Mouse (Mus musculus) erythroid progenitor cell, adult 5-6 weeks (primary cell): ENCODE data around the gene Bhlhe40. TPM values are rescaled to one million over a fixed set of nuclear protein-coding genes. Genes with fewer than 3 reads are reported as not detected.

Experiments used
- ATAC-seq: replicated peaks from 2 replicates; pipeline ENCODE4 v1.8.0; 2016; ENCODE audit warnings: moderate number of reproducible peaks, mild to moderate bottlenecking, moderate TSS enrichment, inconsistent platforms; ENCODE audit not compliant: poor library complexity, low FRiP score, severe bottlenecking
- total RNA-seq, 2 experiments: library from RNA; stranded (forward) in 1 of 2; stranded (reverse) in 1 of 2; fragments of 150-400 nt in 1 of 2; fragments of 186-747, 209-891 nt in 1 of 2; gene quantifications; 2 replicates each; pipeline versions ENCODE4 v1.2.3 to v1.2.4; 2015 to 2017; ENCODE audit warnings: low replicate concordance in 2 of 2

Bhlhe40 gene
- 1.3 and 2.5 TPM in 2 replicates for total RNA-seq (2015; ENCODE audit: low replicate concordance)
- 2.6 and 5.6 TPM in 2 replicates for total RNA-seq (2017; ENCODE audit: low replicate concordance)

DNA sequence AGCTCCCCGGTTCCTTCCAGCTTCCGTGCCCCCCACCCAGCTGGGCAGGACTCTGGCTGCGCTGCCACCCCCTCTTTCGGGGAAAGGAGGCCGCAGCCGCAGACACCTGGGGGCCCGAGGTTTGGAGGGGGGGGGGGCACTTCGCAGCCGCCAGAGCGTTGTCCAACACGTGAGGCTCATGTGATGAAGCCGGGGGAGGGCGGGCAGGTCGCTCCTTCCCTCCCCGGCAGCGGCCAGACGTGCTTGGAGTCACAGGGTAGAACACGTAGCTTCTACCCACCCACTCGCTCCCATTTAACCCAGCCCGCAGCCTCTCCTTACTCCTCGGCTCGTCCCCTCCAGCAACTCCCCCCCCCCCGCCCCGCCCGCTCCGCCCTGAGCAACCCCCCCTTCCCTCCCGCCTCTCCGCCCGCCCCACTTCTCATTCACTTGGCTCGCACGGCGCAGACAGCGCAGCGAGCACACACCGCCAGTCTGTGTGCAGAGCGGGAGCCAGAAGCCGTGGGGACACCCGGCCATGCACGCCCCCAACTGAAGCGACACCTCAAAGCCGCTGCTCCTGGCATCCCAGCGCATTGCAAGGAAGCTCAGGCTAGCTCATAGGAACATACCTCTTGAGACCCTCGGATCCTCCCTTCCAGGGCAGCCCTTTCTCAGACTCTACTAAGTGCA is at the start of gene Bhlhe40:
Gene Bhlhe40 (plus strand): TSS at position 424 of the 672 bp plus-strand sequence.
- ATAC-seq = no peak

DNA sequence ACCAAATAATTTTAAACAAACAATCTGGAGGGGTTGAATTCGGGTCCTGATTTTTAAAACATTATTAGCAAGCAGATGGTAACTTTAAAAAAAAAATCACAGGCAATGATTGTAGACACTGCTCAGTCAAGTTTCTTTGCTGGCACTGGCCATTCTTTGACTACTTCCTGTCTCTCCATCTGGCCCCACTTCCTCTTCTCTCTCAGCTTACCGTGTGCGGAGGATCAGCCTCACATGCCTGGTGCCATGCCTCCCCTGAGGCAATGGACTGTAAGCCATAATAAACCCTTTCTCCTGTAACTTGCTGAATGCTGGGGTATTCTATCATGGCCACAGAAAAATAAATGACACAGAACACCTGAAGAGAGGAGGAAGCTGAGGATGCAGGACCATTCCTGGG is 48.8 kb upstream of the Bhlhe40 start:
- ATAC-seq = no peak

DNA sequence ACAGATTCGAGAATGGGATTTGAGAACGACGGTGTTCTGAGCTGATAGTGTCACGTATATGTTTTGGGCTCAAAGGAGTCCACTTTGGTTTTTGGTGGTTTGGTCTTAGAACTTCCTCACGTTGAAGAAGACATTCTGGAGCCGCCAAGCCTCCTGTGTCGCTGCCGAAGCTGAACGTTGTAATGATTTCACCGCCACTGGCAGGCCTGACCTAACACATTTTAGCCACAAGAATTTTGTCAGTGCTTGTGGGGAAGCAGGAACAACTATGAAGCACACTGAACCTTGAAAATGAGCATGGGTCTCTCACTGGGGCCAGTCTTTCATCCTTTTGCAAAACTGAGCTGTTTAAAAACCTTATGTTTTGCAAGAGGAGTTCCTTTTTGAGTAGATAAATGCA is 42.4 kb upstream of the Bhlhe40 start:
- no peak for ATAC-seq

DNA sequence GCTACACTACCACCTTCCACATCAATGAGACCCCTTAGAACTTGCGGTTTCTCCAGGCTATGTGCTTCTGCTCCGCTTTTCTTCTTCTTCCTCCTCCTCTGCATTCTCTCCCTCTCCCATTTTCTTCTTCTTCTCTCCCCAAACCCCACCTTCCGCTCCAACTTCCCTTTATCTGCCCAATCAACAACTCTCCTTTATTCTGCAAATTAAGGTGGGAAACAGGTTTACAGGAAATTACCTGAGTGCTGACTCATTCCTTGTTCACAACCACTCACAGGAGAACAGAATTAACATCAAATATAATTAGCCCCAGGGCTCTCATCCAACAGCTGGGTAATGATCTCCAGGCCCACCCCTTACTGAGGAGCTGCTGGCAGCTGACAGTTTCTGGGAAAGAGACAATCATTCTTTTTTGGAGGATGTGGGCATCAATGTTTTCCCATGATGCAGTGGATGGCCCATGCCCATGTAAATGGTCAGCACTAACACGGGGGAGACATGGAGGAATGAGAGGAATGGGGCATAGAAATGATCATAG is 37.3 kb upstream of the Bhlhe40 start:
- no peak for ATAC-seq

DNA sequence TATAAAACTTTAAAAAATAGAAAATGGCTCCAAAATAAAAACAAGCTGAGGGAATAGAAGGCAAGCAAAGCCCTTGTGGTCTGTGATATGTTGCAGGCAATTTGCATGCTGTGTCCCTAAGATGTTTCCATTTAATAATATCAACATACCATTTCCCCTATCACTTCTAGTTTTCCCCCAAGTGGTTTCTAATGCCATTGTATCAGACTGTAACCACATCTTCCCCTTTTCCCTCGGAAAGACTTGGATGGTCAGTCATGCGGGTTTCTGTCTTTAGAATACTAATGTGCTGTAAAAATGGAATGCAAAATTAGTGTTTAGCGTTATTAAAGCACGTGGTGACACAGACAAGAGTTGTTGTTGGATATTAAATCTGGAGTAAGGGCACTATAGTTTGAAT is 35.5 kb upstream of the Bhlhe40 start:
- ATAC-seq = no peak

DNA sequence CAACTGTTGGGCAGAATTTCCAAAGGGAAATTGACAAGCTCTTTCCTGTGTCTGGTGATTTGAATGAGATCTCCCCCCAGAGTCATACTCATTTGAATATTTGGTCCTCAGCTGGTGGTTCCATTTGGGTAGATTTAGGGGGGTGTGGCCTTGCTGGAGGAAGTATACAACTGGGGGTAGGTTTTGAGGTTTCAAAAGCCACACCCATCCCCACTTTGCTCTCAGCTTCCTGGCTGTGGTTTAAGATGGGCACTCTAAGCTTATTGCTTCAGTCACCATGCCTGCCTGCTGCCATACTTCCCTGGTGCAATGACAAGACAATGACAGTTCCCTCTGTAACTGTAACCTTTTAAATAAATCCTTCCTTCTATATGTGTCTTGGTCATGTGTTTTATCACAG is 29.7 kb upstream of the Bhlhe40 start:
- ATAC-seq = no peak

DNA sequence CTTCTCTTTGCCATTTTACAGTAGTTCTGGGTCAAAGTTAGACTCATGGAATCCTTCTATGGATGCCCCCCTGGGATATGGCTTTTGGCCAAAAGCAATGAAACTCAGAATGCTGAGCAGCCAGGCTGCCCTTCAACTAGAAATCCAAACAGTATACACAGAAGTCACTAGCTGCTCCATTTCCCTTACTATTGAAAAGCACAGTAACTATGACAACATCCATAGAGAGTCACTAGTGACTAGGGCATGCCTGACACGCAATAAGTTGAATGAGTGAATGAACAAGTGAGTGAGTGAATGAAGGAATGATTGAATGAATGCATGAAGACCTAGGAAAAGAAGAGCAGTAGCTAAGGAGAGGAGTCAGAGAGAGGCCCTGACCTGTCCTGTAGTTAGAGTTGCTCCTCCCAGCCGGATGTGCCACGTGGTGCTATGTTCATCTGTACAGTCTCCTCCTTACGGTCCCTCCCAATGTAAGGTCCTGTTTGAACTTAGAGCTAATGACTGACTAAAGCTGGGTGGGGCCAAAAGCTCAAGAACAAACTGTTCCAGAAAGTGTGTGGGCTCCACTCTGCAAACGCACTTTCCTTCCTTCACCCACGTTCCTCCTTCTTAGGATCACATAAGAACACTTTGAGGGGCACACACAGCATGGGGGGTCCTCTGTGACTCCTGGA is 22.1 kb upstream of the Bhlhe40 start:
- no peak for ATAC-seq

DNA sequence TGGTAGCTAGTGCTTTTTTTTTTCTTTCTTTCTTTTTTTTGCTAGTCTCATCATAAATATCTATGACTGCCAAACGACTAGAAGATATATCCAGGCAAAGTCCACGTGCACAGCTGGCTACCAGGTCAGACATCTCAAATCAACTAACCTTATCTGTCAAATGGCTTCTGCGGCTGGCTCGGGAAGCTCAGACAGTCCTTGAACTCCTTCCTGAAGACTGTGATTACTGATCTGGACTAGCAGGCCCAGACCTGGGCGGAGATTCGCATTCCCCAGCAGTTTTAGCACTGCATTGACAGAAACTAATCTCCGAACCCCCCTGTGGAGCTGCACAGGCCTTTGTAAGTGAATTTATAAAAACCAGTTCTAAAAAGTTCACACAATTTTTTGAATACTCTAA is 18.4 kb upstream of the Bhlhe40 start:
- ATAC-seq = no peak

DNA sequence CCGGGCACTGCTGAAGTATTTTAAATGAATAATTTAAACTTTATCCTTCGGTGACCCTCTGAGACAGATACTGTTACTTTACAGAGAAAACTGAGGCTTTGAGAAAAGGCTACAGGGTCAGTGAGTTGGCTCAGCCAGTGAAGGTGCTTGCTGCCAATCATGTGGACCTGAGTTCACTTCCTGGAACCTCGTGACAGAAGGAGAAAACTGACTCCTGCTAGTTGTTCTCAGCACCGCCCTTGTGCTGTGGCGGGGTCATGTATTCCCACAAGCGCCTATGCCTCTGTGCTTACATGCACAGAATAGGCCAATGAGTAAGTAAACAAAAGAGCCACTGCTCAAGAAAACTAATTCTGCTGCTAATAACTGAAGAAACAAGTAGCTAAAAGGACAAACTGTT is 17.4 kb upstream of the Bhlhe40 start:
- no peak for ATAC-seq

DNA sequence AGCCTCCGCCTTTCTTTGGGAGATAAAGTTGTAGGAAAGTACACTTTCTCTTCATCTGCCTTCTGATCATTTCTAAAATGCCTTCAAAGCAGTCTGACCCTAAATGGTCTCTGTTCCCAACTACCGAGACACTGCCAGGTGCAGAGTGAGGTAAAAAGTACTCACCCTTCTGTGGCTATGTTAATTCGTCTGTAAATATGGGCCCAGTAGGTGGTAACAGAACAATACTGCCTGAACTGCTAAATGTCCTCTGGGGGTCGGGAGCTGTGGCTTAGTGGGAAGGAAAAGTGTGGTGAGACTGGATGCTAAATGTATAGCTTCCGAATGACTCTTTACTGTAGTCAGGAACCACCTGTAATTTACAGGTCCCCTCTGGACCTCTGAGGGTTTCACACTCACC is 16.1 kb upstream of the Bhlhe40 start:
- no peak for ATAC-seq

DNA sequence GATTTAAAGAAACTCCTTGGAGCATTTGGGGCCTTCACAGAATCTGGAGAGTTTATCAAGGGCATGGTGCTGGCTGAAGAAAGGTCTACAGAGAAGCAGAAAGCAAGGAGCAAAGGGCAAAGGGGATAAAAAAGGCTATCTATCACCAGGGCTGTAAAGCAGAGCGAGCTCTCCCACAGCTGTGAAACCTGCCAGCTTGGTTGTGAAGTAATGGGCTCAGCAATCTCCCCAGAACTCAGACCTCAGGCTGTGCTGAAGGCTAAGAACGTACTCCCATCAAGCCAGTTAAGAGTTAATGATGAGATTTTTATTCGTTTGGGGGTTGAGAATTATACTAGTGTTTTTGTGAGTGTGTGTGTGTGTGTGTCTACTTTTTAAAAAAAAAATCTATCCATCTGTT is 13.3 kb upstream of the Bhlhe40 start:
- no peak for ATAC-seq

DNA sequence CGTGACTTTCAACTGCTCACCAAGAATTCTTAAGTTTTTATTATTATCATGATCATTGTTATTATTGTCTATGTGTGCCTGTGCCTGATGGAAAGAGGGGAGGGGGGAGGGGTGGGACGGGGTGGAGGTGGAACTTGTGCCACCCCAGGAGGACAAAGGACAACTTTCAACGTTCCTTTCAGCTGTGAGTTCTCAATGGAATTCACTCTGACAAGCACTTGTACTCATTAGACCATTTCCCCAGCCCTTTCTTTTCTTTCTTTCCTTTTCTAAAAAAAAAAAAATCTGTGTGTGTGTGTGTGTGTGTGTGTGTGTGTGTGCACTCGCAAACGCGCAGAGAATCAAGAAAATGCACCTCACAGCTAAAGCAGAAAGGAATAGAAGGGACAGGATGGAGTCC is 12.4 kb upstream of the Bhlhe40 start:
- ATAC-seq = no peak

DNA sequence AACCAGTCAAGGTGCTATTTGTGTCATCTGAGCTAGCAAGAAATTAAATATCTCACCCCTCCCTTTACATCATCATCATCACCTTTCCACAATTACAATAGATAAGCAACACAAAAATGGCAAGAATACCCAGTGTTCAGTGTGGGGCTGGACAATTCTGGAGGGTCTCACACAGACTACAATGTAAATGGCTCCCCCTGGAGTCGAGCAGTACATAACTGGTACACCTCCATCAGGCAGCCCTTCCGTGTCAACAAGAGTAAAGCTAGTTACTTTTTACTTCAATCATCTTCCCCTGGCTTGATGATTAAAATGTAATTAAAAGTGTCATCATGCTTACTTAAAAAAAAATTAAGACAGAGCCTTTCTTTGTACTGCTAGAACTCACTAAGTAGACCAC is 4.6 kb upstream of the Bhlhe40 start:
- no peak for ATAC-seq

DNA sequence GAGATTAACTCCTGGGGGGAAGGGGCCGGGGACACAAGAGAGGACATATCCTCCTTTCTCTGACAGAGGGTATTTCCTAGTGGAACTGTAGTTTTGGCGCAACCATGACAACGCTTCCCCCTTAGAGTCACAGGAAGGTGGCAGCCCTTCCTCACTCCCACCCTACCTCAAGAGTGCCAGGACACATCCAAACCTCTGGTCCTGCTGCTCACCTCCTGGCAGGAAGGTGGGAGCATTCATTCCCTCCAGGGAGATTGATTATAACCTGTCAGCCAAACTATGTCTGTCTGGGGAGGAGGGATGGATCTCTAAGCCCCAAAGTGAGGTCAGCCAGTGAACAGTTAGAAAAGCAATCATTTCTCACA is 2.4 kb upstream of the Bhlhe40 start:
- ATAC-seq = no peak

DNA sequence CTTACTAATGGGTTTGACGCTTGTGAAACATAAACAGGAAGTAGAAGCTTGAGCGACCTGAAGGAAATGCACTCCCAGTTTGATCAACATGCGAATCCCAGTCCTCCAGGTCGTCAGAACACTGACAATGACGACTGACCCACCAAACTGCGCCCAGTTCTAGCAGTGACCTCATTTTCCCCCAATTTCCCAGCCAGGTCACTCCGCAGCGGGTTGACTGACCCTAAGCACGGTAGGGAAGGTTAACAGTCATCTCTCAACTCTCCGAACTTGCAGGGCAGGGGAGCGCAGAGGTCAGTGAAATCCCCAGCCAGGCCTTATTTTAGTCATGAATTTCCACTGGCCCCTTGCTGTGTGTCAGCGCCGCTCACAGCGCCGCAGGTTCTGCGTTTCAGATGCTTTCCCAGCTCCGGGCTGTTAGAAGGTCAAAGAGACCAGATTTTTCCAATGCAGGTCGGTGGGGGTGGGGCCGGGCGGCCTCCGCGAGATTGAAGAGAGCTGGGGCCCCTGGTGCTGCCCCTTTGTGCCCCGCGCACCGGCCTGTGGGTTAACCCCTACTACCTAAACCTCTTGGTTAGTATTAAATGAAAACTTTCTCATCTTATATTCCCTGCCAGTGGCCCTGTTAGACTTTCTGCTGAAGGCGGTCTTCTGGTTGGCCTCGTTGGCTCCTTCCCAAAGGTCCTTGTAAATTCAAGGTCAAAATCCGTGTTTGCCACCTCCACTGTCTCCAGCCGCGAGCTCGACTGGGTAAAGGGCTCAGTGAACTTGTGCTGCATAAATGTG is 1.8 kb upstream of the Bhlhe40 start:
- ATAC-seq = no peak

DNA sequence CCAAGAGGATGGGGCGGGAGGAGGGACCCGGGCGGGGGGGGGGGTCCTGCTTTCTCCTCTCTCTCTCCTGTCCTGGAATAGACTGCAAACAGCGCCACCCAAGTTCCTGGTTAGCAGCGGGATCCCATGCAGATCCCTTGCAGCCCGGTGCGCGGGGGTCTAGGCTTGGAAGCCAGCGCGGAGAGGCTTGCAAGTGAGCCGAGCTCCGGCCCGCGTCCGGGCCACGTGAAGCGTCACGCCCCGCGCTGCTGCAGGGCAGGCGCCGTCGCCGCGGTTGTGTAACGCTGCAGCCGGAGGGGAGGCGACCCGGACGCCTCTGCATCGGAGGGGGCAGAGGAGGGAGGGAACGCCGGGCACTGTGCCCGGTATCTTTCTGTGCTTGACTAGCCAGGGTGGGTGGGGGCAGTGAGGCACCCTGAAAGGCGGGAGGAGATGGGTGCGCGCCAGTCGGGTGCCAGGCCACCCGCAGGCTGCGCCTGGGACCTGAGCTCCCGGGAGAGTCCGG is 1.2 kb upstream of the Bhlhe40 start:
- no peak for ATAC-seq

DNA sequence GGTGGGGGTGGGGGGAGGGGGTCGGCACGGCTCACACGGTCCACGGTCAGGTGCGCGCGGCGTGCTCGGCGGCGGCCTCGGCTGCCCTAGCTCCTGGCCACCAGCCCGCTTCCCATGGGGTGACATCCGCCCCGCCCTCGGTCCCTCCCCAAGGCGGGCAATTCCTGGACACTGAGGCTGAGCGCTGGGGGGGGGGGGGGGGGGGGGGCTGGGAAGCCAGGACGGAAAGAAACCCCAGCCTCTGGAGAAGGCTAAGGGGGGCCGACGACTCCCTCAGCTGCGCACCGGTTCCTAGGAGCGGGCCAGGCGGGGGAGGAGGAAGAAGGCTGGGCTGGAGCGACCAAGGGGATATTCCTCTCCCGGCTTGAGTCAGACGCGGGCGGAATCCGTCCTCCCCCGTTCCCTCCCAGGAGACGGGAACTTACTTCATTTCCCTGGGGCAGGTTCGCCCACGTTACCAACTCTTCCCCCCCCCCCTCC is 663 bp upstream of the Bhlhe40 start:
- ATAC-seq = no peak

DNA sequence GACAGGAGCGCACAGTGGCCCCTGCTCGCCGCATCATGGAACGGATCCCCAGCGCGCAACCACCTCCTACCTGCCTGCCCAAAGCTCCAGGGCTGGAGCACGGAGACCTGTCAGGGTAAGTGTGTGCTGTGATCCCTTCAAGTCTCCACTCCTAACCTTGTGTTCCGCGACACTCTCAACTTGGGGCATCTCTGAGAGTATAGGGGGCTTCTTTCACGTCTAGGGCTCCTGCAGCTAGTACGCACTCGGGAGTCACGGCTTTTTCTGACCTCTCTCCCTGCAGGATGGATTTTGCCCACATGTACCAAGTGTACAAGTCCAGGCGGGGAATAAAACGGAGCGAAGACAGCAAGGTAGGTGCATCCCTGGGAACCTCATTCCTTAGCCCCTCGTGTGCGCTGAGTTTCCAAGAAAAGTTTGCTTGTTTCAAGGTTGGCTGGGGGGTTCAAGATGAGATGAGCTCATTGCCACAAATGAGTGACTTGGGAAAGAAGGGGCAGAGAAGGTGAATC is 505 bp downstream of the Bhlhe40 start:
- no peak for ATAC-seq

DNA sequence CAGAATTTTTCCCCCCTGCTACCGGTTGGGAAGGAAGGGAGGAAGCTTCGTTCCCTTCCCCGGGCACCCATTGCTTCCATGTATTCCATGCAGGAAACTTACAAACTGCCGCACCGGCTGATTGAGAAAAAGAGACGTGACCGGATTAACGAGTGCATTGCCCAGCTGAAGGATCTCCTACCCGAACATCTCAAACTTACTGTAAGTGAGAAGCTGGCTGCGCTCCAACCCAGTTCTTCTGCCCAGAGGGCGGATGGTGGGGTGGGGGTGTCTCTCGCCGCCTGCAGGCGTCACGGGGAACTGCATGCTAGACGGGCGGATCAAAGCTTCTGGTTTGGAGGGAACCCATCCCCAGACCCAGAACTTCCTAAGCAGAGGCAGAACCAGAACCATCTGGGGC is 983 bp downstream of the Bhlhe40 start:
- peak; percentile 53; the same call in 1 of the 2 replicates for ATAC-seq

DNA sequence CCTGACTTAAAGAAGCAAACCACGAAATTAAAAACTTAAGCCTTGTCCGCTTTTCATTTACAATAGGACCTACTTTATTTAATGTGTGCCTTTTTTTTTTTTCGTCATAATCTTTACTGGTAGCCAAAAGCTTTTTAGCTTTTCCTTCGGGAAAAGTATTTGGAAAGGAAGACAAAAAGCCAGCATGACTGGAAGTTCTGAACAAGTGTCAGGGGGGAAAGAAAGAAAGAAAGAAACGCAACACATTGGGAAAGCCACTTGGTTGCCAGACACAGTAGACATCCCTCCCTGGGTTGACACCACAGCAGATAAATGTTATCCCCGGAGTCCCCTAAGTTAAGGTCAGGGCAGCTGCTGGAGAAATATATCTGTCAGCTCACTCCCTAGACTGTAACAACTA is 1.5 kb downstream of the Bhlhe40 start:
- ATAC-seq = no peak
